Mouse (Mus musculus): ENCODE measurements around the gene Cyct. TPM values are rescaled to one million over a fixed set of nuclear protein-coding genes. Genes with fewer than 3 reads are reported as not detected.

The Cyct gene
- polyA plus RNA-seq (2015; fragmentation: Nextera tagmentation; extraction: Ambion mirVana) = 0.35 TPM in 1 of 2 replicates, not detected in the other

DNA sequence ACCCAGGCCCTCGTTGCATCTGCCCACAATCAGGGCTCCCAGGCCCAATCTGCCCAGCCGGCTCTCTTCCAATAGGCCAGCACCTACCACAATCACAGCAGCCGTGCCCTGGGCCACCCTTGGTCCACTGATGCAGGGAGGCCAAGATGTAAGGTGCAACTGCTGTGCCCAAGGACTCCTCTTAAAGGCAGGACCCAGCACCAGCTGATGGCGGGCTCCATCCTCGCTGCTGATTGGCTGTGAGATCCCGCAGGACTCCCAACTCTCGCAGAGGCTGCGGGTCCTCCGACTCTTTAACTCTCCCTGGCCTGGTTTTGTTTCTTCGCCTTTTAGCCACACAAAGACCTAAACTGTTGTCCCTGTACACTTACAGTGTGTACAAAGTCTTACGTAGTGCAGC, at the start of gene Cyct:
Gene Cyct, minus strand, starts transcription at position 225 of the 400 bp plus-strand sequence.

DNA sequence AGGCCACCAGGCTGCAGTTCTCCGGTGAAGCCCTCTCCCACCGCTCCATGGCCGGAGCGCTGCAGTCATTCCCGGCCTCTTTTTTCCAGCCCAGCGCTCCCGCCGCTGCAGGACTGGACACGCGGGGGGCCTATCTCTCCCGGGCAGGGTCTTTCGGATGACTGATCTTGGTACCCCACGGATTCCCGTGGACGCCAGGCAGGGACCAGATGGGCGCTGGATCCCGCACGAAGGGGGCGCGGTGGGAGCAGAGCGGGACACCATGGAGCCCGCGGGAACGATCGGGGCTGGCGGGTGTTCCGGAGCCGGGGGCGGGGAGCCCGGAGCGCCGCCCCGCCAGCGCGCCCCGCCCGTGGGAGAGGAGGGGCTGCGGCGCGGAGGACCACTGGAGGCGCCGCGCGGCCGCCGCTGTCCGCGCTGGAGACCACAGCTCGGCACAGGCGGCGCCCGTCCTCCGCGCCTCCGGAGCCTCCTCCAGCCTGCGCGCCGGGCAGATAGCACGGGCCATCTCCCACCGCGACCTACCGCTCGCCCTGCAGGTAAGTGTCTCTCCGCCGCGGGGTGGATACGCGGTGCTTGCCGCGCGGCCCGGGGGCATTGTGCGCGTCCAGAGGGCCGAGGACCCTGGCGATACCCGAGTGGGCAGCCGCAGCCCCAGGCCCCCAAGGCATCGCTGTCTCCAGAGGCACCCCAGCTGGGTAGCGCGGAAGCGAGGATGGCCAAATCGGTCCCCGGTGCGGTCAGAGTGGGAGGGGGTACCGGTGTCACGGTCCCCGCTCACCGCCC, 46.1 kb upstream of the Cyct start, which contains the start of gene Osbpl6:
Gene Osbpl6, plus strand, starts transcription at position 358 of the 786 bp plus-strand sequence.

DNA sequence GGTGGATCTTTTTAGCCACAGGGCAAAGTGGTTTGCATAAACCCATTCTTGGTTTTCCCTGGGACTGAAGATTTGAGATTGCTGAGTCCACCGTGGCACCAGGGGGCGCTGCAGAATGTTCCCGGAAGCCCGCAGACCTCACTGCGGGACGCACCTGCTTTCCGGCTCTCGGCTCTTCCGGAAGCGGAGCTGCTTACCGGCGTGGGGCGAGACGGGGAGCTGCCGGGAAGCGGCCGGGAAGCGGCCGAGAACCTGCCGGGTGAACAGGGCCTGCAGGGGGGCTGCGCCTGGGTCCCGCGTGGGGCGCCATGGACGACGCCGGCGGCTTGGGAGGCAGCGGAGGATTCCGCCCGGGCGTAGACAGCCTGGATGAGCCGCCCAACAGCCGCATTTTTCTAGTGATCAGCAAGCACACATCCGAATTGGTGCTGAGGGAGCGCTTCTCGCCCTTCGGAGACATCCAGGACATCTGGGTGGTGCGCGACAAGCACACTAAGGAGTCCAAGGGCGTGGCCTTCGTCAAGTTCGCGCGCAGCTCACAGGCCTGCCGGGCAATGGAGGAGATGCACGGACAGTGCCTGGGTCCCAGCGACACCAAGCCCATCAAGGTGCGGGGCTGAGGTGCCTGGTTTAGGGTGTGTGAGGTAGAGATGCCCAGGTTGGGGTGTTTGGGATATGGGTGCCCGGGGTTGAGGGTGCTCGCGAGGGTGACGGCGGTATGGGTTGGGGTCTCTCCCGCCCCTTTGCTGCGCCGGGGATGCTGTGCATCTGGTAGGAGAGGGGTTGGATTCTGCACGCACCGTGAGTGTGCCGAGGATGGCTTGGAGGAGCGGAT, 9.8 kb upstream of the Cyct start, which contains the start of gene Rbm45:
Gene Rbm45, plus strand, starts transcription at position 164 of the 835 bp plus-strand sequence.

DNA sequence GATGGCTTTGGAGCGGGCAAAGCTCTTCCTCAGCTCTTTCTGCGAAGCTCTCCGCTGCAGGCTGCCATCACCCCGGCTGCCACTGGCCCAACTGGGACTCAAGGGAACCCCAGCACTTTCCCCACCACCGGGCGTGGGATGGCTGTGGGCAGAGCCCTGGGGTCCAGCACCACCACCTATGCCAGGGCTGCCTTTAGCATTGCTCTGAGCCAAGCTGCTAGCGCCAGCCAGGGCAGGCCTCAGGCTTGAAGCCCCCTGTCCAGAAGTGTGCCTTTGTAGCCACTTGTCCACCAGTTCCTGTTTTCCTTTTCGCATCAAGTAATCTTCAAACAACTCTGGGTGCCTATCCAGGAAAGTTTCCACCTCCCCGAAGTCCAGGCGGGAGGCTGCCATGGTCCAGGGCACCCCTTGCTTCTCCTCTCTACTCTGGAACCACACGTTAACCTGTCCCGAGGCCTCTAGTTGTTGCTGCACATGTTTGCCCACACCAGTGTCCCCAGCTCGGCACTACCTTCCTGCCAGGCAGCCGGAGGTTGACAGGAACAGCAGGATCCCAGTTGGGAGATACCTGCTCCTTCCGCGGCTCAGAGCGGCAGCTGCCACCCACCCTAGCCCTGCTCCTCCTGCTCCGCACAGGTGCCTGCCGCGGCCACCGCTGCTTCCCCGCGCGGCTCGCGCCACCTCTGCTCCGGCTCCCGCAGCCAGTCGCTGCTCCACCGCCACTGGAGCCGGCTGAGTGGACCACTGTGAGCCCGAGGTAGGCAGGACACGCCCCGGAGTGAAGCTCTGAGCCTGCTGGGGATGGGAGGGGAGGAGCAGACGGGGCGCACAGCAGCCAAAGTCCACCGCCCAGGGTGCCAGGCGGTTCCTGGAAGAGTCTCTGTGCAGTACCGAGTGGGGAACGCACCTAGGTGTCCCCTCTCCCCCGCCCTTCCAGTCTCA, 21.8 kb downstream of the Cyct start, which contains the start of gene Pde11a:
Gene Pde11a, minus strand, starts transcription at position 560 of the 942 bp plus-strand sequence.

Small RNAs within 50 kb of the gene (microRNA-seq; reads per million reads assigned to microRNA genes)
- not detected for gene Gm44337

Other genes with a start within 250 kb of the Cyct start
- gene Pde11a, start 21.7 kb downstream of the Cyct start, polyA plus RNA-seq (2015; fragmentation: Nextera tagmentation; extraction: Ambion mirVana) = not detected in 2 replicates
- gene Rbm45, start 9.5 kb upstream of the Cyct start, polyA plus RNA-seq (2015; fragmentation: Nextera tagmentation; extraction: Ambion mirVana) = 10.0 and 11.7 TPM in 2 replicates
- 3.2 and 4.1 TPM in 2 replicates for gene Osbpl6, start 46.1 kb upstream of the Cyct start, polyA plus RNA-seq (2015; fragmentation: Nextera tagmentation; extraction: Ambion mirVana)